Mouse (Mus musculus): ENCODE data around the gene Pold2.

Gene Pold2

DNA sequence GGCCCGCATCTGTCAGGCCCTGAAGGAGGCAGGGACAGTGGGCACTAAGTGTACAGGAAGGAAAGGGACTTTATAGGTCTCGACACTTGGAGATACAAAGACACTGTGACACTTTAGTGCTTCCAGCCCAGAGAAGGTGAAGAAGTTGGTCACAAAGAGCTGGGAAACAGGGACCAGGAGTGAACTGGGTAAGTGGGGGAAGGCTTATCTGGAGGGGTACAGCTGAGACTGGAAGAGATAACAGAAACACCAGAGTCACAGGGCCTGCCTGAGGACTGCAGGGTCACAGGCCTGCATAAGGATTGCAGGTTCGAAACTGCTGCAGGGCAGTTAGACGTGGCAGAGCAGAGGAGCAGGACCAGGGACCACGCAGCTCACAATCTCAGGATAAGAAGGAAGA lies 50.2 kb downstream of the Pold2 start:
- no peak for DNase-seq (ENCODE audit: low read depth in 2 of 2, low spot score in 2 of 2)

DNA sequence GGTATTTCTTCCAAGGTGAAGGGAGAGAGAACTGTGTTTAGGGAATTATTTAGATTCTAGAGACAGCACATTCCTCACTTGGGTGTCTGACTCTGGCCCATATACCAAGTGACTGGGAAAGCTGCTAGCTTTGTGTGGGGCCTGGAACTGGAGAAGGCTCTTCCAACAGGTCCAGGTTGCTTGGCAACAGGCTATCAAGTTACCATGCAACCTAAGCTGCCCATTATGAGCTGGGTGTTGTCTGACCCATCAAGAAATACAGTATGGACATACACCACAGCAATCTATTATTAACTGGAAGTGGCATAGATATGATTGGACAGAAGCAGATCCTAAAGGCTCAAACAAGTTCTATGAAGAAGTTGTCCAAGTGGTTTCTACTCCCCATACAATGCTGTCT lies 52.7 kb downstream of the Pold2 start:
- DNase-seq (ENCODE audit: low read depth in 2 of 2, low spot score in 2 of 2) = no peak

Measured in CD8-positive naive resting alpha-beta T cell, adult 2 months (primary cell).